Mouse (Mus musculus): Measurements from ENCODE around the gene Ankrd65.

- TF ChIP-seq POLR2A (IDR thresholded peaks at IDR 0.05; ENCODE audit: borderline replicate concordance, low read depth, low read length) (no peak), CTCF (IDR thresholded peaks at IDR 0.05; ENCODE audit: low read depth, low read length) (no peak)
Measured at GRCm38 (mm10) chr4:155790021-155790489, at the start of gene Ankrd65.

Measured in bone marrow macrophage, adult 2 months (primary cell).